Mouse (Mus musculus): Measurements from ENCODE around the gene Zbtb48.

- TF ChIP-seq GATA1 (IDR thresholded peaks at IDR 0.05; ENCODE audit: low read length) (no peak), TAL1 (IDR thresholded peaks at IDR 0.05; ENCODE audit: low read length) (no peak)
Measured at GRCm38 (mm10) chr4:152013036-152013813, 14.2 kb downstream of the Zbtb48 start.
